Mouse (Mus musculus): ENCODE data around the gene Rps17. TPM values are rescaled to one million over a fixed set of nuclear protein-coding genes. Genes with fewer than 3 reads are reported as not detected.
A peak's percentile ranks its signal among the peaks of the same experiment; 100 is the strongest.

Gene Rps17
- polyA plus RNA-seq, 1 experiment from 2014 or later = 695 TPM

DNA sequence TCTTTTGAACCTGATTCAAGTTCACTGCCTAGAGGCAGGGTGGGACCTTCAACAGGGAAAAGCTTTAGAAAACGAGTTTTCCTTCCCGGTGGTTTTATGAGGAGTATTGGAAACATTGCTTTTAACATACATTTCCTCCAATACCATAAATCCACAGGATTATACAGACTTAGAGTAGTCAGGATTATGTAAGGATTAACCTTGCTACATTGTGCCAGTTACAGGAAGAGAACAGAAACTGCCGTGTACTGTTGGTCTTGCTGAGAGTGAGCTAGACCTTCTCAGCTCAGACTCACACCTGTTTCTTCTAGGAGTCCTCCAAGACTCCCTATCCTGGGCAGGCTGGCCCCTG, 6.6 kb downstream of the Rps17 start:
- WGBS = 82% methylated on average over 3 of the region's 3 CpGs
- Histone ChIP-seq H3K9me3 (ENCODE audit: control insufficient read depth, low read length) (no peaks in the 10 kb centered on the region), H3K36me3 (ENCODE audit: control insufficient read depth, insufficient read depth, low read length) (peaks cover 37% of the 10 kb centered on the region), H3K4me3 (replicated peaks; ENCODE audit: low read depth, low read length) (no peak overlapping the region), H3K27ac (replicated peaks; ENCODE audit: low read depth, low read length) (no peak overlapping the region), H3K27me3 (ENCODE audit: control insufficient read depth, insufficient read depth, low read length) (no peaks in the 10 kb centered on the region), H3K9ac (replicated peaks; ENCODE audit: low read length) (no peak overlapping the region), H3K4me1 (ENCODE audit: control insufficient read depth, insufficient read depth, low read length) (peaks cover 12% of the 10 kb centered on the region), H3K4me2 (ENCODE audit: low read length) (no peak overlapping the region)
- DNase-seq (no peak), ATAC-seq (ENCODE audit: low FRiP score, low TSS enrichment) (no peak)

DNA sequence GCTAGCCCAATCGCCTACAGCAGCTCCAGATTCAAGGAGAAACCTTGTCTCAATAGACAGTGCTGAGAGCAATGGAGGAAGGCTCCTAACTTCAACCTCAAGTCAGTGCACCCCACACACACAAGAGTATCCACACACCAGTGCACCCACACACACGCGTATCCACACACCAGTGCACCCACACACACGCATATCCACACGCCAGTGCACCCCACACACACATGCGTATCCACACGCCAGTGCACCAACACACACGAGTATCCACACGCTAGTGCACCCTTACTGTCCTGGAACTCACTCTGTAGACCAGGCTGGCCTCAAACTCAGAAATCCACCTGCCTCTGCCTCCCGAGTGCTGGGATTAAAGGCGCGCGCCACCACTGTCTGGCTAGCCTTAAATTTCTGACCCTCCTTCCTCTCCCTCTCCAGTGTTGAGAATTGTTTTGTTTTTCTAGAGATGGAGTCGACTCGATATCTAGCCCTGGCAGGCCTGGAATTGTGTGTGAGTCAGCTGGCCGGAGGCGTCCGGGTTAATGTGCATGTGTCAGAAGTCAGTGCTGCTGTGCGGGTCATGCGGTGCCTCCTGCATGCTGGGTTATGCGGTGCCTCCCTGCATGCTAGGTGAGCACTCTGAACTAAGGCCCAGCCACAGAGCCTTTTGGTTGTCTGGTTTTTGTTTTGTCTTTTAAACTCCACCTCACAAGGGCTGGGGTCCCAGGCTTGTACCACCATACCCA, 7.1 kb downstream of the Rps17 start:
- peaks cover 36% of the 10 kb centered on the region for H3K36me3 ChIP-seq (ENCODE audit: control insufficient read depth, insufficient read depth, low read length)

DNA sequence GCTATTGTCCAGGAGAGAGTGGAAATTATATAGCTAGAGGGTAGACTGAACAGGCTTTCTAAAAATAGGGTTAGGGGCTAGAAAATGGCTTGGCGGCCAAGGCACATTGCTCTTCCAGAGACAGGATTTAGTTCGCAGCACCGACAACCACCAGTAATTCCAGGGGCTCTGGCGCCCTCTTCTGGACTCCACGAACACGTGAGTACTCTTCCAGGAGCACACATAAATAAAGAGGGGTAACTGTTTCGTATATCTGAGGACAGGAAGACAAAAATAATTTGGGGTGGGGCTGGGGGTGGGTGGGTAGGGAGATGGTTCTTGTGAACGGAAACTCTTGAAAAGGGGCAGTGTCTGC, 8.6 kb downstream of the Rps17 start:
- Histone ChIP-seq H3K9ac (replicated peaks; ENCODE audit: low read length) (no peak overlapping the region), H3K4me1 (ENCODE audit: control insufficient read depth, insufficient read depth, low read length) (no peaks in the 10 kb centered on the region), H3K27ac (replicated peaks; ENCODE audit: low read depth, low read length) (no peak overlapping the region), H3K27me3 (ENCODE audit: control insufficient read depth, insufficient read depth, low read length) (no peaks in the 10 kb centered on the region), H3K4me3 (replicated peaks; ENCODE audit: low read depth, low read length) (no peak overlapping the region), H3K9me3 (ENCODE audit: control insufficient read depth, low read length) (no peaks in the 10 kb centered on the region), H3K36me3 (ENCODE audit: control insufficient read depth, insufficient read depth, low read length) (peaks cover 31% of the 10 kb centered on the region), H3K4me2 (ENCODE audit: low read length) (no peak overlapping the region)
- ATAC-seq (ENCODE audit: low FRiP score, low TSS enrichment) (no peak), DNase-seq (peak; percentile 83)
- 31% methylated on average over 8 of the region's 8 CpGs for WGBS

More for the DNA sequence above, 7.1 kb downstream of the Rps17 start:
- H3K9ac ChIP-seq (replicated peaks; ENCODE audit: low read length) = no peak overlapping the region
- H3K4me3 ChIP-seq (replicated peaks; ENCODE audit: low read depth, low read length) = no peak overlapping the region
- H3K4me2 ChIP-seq (ENCODE audit: low read length) = no peak overlapping the region
- H3K27ac ChIP-seq (replicated peaks; ENCODE audit: low read depth, low read length) = no peak overlapping the region
- WGBS = 97% methylated on average over 21 of the region's 21 CpGs
- DNase-seq = no peak
- H3K4me1 ChIP-seq (ENCODE audit: control insufficient read depth, insufficient read depth, low read length) = peaks cover 6% of the 10 kb centered on the region
- H3K27me3 ChIP-seq (ENCODE audit: control insufficient read depth, insufficient read depth, low read length) = no peaks in the 10 kb centered on the region
- no peaks in the 10 kb centered on the region for H3K9me3 ChIP-seq (ENCODE audit: control insufficient read depth, low read length)
- no peak for ATAC-seq (ENCODE audit: low FRiP score, low TSS enrichment)

DNA sequence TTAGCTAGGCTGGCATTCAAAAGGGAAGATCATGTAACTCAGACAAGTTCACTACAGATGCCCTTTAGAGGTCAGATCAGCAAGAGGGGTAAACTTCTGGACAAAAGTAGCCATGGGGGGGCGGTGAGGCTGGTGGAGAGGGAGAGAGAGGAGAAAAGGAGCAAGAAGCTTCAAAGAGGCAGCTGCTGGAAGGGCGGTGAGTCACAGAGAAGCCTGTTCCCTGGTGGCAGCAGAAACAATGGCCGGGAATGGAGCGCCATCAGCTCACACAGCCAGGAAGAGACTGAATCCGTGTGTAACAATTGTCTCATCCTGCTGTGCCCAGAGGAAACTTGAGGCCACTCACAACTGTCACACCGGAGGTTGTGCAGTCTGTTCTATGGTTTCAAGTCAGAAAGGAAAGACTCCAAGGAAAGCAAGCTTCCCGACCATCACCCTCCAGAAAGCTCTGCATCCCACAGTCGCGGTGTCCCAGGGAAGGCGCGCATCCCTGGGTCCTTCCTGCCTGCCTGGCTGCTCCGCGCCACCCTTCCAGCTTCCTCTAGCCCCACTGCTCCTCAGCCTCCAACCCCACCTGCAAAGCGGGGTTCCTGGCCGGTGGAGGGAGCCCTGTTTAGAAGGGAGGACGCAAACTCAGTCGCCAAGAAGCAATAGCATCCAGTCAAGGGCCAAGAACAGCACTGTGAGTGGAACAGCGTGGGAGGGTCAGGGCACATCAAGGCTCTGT, 9.2 kb downstream of the Rps17 start:
- ATAC-seq (ENCODE audit: low FRiP score, low TSS enrichment) (0 out of 2 replicates have a peak, but pooled peaks have one; percentile 40), DNase-seq (peak; percentile 53)
- H3K9ac ChIP-seq (replicated peaks; ENCODE audit: low read length) = no peak overlapping the region
- H3K36me3 ChIP-seq (ENCODE audit: control insufficient read depth, insufficient read depth, low read length) = peaks cover 29% of the 10 kb centered on the region
- 0 out of 2 replicates have a peak overlapping the region, but pooled peaks have one; percentile 4 for H3K4me2 ChIP-seq (ENCODE audit: low read length)
- peak overlapping the region; percentile 60 for H3K27ac ChIP-seq (replicated peaks; ENCODE audit: low read depth, low read length)
- H3K4me1 ChIP-seq (ENCODE audit: control insufficient read depth, insufficient read depth, low read length) = no peaks in the 10 kb centered on the region
- WGBS = 36% methylated on average over 18 of the region's 18 CpGs
- no peak overlapping the region for H3K4me3 ChIP-seq (replicated peaks; ENCODE audit: low read depth, low read length)
- no peaks in the 10 kb centered on the region for H3K27me3 ChIP-seq (ENCODE audit: control insufficient read depth, insufficient read depth, low read length)
- H3K9me3 ChIP-seq (ENCODE audit: control insufficient read depth, low read length) = no peaks in the 10 kb centered on the region

DNA sequence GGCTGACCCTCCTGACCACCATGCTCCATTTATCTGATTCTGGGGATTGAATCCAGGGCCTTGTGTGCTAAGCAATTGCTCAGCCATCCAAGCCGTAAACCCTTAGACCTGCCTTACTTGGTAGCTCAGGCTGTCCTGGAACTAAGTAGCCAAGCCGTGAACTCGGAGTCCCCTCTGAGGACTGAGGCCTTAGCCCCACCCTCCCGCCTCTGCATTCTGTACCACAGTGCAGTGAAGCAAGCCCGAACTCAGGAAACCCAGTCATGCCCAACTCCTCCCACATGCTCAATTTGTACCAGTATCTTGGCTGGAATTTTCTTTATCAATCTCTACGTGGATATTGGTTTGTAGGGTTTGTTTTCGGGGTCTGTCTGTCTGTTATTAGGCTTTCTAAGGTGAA, 13.2 kb downstream of the Rps17 start:
- 82% methylated on average over 7 of the region's 7 CpGs for WGBS
- Histone ChIP-seq H3K4me1 (ENCODE audit: control insufficient read depth, insufficient read depth, low read length) (no peaks in the 10 kb centered on the region), H3K36me3 (ENCODE audit: control insufficient read depth, insufficient read depth, low read length) (peaks cover 24% of the 10 kb centered on the region), H3K4me2 (ENCODE audit: low read length) (no peak overlapping the region), H3K4me3 (replicated peaks; ENCODE audit: low read depth, low read length) (no peak overlapping the region), H3K9me3 (ENCODE audit: control insufficient read depth, low read length) (no peaks in the 10 kb centered on the region), H3K9ac (replicated peaks; ENCODE audit: low read length) (no peak overlapping the region), H3K27me3 (ENCODE audit: control insufficient read depth, insufficient read depth, low read length) (no peaks in the 10 kb centered on the region), H3K27ac (replicated peaks; ENCODE audit: low read depth, low read length) (no peak overlapping the region)
- ATAC-seq (ENCODE audit: low FRiP score, low TSS enrichment) (no peak), DNase-seq (no peak)

DNA sequence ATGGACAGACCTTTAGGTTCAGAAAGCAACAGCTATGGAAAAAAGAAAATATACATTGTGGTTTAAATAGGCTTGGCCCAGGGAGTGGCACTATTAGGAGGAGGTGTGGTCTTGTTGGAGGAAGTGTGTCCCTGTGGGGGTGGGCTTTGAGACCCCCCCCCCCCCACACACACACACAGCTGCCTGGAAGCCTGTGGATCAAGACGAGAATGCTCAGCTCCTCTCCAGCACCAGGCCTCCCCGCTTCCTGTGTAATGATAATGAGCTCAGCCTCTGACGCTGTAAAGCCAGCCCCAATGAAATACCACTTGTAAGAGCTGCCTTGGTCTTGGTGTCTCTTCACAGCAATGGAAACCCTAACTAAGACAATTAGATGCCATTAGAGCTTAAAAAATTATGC, 14.3 kb downstream of the Rps17 start:
- H3K4me2 ChIP-seq (ENCODE audit: low read length) = no peak overlapping the region
- H3K9ac ChIP-seq (replicated peaks; ENCODE audit: low read length) = no peak overlapping the region
- H3K27me3 ChIP-seq (ENCODE audit: control insufficient read depth, insufficient read depth, low read length) = no peaks in the 10 kb centered on the region
- 7% methylated on average over 3 of the region's 3 CpGs for WGBS
- H3K4me3 ChIP-seq (replicated peaks; ENCODE audit: low read depth, low read length) = no peak overlapping the region
- peaks cover 25% of the 10 kb centered on the region for H3K36me3 ChIP-seq (ENCODE audit: control insufficient read depth, insufficient read depth, low read length)
- H3K4me1 ChIP-seq (ENCODE audit: control insufficient read depth, insufficient read depth, low read length) = no peaks in the 10 kb centered on the region
- no peaks in the 10 kb centered on the region for H3K9me3 ChIP-seq (ENCODE audit: control insufficient read depth, low read length)
- H3K27ac ChIP-seq (replicated peaks; ENCODE audit: low read depth, low read length) = no peak overlapping the region
- ATAC-seq (ENCODE audit: low FRiP score, low TSS enrichment) (no peak), DNase-seq (no peak)

DNA sequence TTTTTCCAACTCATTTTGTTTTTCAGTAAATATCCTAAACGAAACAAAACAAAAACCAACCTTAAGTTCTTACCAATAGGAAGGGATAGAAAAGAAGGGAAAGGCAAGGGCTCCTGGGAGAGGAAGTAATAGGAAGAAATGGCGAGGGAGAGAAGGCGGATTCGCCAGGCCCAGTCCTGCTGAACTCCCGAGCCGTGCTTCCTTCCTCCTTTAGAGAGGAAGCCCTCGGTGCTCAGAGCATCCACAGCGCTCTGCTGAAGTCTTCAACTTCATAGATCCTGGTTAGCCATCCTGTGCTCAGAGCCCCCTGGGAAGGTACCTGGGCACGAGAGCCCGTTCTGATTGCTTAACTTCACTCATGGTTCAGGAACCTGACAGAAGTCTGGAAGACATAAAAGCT, 17.4 kb downstream of the Rps17 start:
- no peak for DNase-seq
- no peak overlapping the region for H3K9ac ChIP-seq (replicated peaks; ENCODE audit: low read length)
- WGBS = 80% methylated on average over 10 of the region's 10 CpGs

DNA sequence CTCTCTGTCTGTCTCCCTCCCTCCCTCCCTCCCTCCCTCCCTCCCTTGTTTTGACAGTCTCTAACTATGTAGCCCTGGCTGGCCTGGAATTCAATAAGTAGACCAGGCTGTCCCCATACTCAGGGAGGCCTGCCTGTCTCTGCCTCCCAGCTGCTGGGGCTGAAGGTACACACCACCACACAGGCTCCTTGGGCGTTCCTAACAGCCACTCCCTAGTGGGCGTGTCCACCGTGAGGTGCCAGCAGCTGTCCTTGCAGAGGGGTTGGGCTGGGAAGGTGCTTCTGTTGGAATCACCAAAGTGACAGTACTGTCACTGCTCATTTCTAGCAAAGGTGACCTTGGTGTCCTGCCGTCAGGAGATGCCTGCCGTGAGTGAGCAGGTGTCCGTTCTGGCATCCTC, 18.2 kb downstream of the Rps17 start:
- Histone ChIP-seq H3K9ac (replicated peaks; ENCODE audit: low read length) (no peak overlapping the region), H3K27ac (replicated peaks; ENCODE audit: low read depth, low read length) (no peak overlapping the region), H3K4me3 (replicated peaks; ENCODE audit: low read depth, low read length) (no peak overlapping the region), H3K4me2 (ENCODE audit: low read length) (no peak overlapping the region), H3K36me3 (ENCODE audit: control insufficient read depth, insufficient read depth, low read length) (peaks cover 11% of the 10 kb centered on the region; the same call in 1 of the 2 replicates), H3K4me1 (ENCODE audit: control insufficient read depth, insufficient read depth, low read length) (no peaks in the 10 kb centered on the region), H3K9me3 (ENCODE audit: control insufficient read depth, low read length) (no peaks in the 10 kb centered on the region), H3K27me3 (ENCODE audit: control insufficient read depth, insufficient read depth, low read length) (no peaks in the 10 kb centered on the region)
- ATAC-seq (ENCODE audit: low FRiP score, low TSS enrichment) = no peak
- DNase-seq = no peak
- 84% methylated on average over 6 of the region's 6 CpGs for WGBS

More for the DNA sequence above, 17.4 kb downstream of the Rps17 start:
- no peaks in the 10 kb centered on the region for H3K27me3 ChIP-seq (ENCODE audit: control insufficient read depth, insufficient read depth, low read length)
- no peaks in the 10 kb centered on the region for H3K4me1 ChIP-seq (ENCODE audit: control insufficient read depth, insufficient read depth, low read length)
- ATAC-seq (ENCODE audit: low FRiP score, low TSS enrichment) = no peak
- H3K4me3 ChIP-seq (replicated peaks; ENCODE audit: low read depth, low read length) = no peak overlapping the region
- peaks cover 17% of the 10 kb centered on the region for H3K36me3 ChIP-seq (ENCODE audit: control insufficient read depth, insufficient read depth, low read length)
- H3K27ac ChIP-seq (replicated peaks; ENCODE audit: low read depth, low read length) = no peak overlapping the region
- H3K9me3 ChIP-seq (ENCODE audit: control insufficient read depth, low read length) = no peaks in the 10 kb centered on the region
- no peak overlapping the region for H3K4me2 ChIP-seq (ENCODE audit: low read length)

DNA sequence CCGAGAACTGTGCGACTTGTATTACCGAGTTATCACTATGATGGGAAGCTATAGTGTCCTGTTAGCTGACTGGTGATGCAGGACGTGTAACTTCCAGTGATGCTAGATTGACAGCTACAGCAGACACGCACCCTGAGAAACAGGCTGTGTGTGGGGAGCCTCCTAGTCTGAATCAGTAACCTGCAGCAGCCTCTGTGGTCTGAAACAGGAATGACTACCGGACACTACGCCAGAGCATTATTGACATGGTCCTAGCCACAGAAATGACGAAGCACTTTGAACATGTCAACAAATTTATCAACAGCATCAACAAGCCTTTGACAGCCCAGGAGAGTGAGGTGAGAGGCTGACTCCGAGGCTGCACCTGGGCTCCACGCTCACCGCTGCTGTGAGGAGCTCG, 19.0 kb downstream of the Rps17 start:
- 87% methylated on average over 12 of the region's 12 CpGs for WGBS
- Histone ChIP-seq H3K27me3 (ENCODE audit: control insufficient read depth, insufficient read depth, low read length) (no peaks in the 10 kb centered on the region), H3K9ac (replicated peaks; ENCODE audit: low read length) (no peak overlapping the region), H3K9me3 (ENCODE audit: control insufficient read depth, low read length) (no peaks in the 10 kb centered on the region), H3K4me1 (ENCODE audit: control insufficient read depth, insufficient read depth, low read length) (no peaks in the 10 kb centered on the region), H3K27ac (replicated peaks; ENCODE audit: low read depth, low read length) (no peak overlapping the region), H3K4me3 (replicated peaks; ENCODE audit: low read depth, low read length) (no peak overlapping the region), H3K4me2 (ENCODE audit: low read length) (no peak overlapping the region), H3K36me3 (ENCODE audit: control insufficient read depth, insufficient read depth, low read length) (peaks cover 11% of the 10 kb centered on the region; the same call in 1 of the 2 replicates)
- ATAC-seq (ENCODE audit: low FRiP score, low TSS enrichment) = no peak
- DNase-seq = no peak

All from midbrain, embryonic 14.5 days (tissue).